Comparison of ENCODE assay signal across 8 mouse cellular contexts in the genomic region with DNA sequence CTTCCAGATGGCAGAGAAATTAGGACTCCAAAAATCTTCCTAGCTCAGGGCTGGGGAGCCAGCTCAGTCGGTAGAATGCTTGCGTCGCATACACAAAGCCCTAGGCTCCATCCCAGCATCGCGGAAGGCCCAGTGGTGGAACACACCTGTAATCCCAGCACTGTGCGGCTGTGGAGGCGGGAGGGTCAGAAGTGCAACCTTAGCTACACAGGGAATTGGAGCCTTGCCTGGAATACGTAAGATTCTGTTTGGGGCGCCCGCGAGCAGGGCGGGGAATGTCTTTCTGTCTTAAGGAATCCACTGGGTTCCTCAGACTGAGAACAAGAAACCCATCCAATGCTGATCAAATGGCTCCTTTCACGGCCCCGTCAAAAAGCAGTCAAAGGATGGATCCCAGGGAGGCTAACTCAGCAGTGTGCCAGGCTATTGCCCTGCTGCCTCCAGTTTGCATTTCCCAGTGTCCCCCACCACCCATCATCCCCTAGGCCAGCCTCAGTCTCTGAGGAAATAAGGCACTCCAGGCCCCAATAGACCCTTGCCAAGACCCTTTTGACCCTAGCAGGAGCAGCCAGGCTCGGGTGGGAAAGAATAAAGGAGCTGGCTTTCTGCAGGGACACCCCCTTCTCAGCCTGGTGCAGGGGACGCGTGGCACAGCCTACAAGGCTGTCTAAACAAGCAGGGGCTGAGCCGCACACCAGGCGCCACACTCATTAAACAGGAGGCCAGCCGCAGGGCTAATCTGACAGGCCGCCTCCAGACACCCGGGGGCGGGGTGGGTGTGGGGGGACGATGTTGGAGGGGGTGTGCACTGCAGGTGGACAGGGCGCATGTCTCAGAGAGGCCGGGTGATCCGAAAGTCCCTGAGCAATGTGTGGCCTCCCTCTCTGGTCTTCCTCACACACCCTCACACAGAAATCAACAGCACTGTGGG.
DNase-seq lines count a peak whose midpoint lies in the region; ATAC-seq lines count a peak whose summit lies in the region.

No protein-coding gene starts in this region.

- no peaks in the 10 kb centered on the region for H3K36me3 ChIP-seq in liver, embryonic 11.5 days (ENCODE audit: control insufficient read depth, insufficient read depth, low read length)
- H3K36me3 ChIP-seq in embryonic facial prominence, embryonic 12.5 days = no peaks in the 10 kb centered on the region
- H3K36me3 ChIP-seq in kidney, embryonic 15.5 days = no peaks in the 10 kb centered on the region

- no peak overlapping the region for H3K27ac ChIP-seq in liver, embryonic 11.5 days (ENCODE audit: low read depth, low read length)
- H3K27ac ChIP-seq in embryonic facial prominence, embryonic 12.5 days = 0 out of 2 replicates have a peak overlapping the region, but pooled peaks have one; percentile 23
- peak overlapping the region; percentile 51; the same call in 1 of the 2 replicates for H3K27ac ChIP-seq in kidney, embryonic 15.5 days

- H3K4me1 ChIP-seq in liver, embryonic 11.5 days (replicated peaks; ENCODE audit: control insufficient read depth, insufficient read depth, low read length) = no peaks in the 10 kb centered on the region
- H3K4me1 ChIP-seq in embryonic facial prominence, embryonic 12.5 days = peaks cover 6% of the 10 kb centered on the region
- peaks cover 20% of the 10 kb centered on the region for H3K4me1 ChIP-seq in kidney, embryonic 15.5 days

- ATAC-seq in liver, embryonic 11.5 days (replicated peaks; ENCODE audit: low FRiP score) = no peak
- ATAC-seq in embryonic facial prominence, embryonic 12.5 days (ENCODE audit: insufficient number of reproducible peaks, insufficient read depth, low FRiP score, low TSS enrichment) = peak; percentile 42; the same call in 1 of the 2 replicates
- ATAC-seq in kidney, embryonic 15.5 days (replicated peaks; ENCODE audit: low FRiP score) = peak; percentile 70

- 42% methylated on average over 27 of the region's 27 CpGs for WGBS in liver, embryonic 11.5 days
- 27% methylated on average over 27 of the region's 27 CpGs for WGBS in embryonic facial prominence, embryonic 12.5 days
- 33% methylated on average over 27 of the region's 27 CpGs for WGBS in kidney, embryonic 15.5 days

- peaks cover 24% of the 10 kb centered on the region for H3K27me3 ChIP-seq in liver, embryonic 11.5 days (replicated peaks; ENCODE audit: control insufficient read depth, insufficient read depth, low read length)
- peaks cover 38% of the 10 kb centered on the region; the same call in 1 of the 2 replicates for H3K27me3 ChIP-seq in embryonic facial prominence, embryonic 12.5 days
- peaks cover 51% of the 10 kb centered on the region for H3K27me3 ChIP-seq in kidney, embryonic 15.5 days

- H3K4me2 ChIP-seq in liver, embryonic 11.5 days = no peak overlapping the region
- no peak overlapping the region for H3K4me2 ChIP-seq in embryonic facial prominence, embryonic 12.5 days (replicated peaks)
- 0 out of 2 replicates have a peak overlapping the region, but pooled peaks have one; percentile 1 for H3K4me2 ChIP-seq in kidney, embryonic 15.5 days

- H3K4me3 ChIP-seq in liver, embryonic 11.5 days (ENCODE audit: low read depth, low read length) = no peak overlapping the region
- no peak overlapping the region for H3K4me3 ChIP-seq in embryonic facial prominence, embryonic 12.5 days
- H3K4me3 ChIP-seq in kidney, embryonic 15.5 days (replicated peaks) = no peak overlapping the region

- no peak overlapping the region for H3K9ac ChIP-seq in liver, embryonic 11.5 days (ENCODE audit: low read depth, low read length)
- H3K9ac ChIP-seq in embryonic facial prominence, embryonic 12.5 days = no peak overlapping the region
- no peak overlapping the region for H3K9ac ChIP-seq in kidney, embryonic 15.5 days

- DNase-seq in liver = peak; percentile 11
- no peak for DNase-seq in liver, embryonic 11.5 days (ENCODE audit: low spot score)
- DNase-seq in retina, postnatal 1 day = peak; percentile 76
- DNase-seq in frontal cortex, postnatal 25 days (ENCODE audit: low spot score in 2 of 2) = no peak
- no peak for DNase-seq in cerebellum, postnatal 36 days
- DNase-seq in adrenal gland, adult 2 months = no peak

- H3K9me3 ChIP-seq in liver, embryonic 11.5 days (ENCODE audit: control insufficient read depth, low read length) = no peaks in the 10 kb centered on the region
- H3K9me3 ChIP-seq in embryonic facial prominence, embryonic 12.5 days = no peaks in the 10 kb centered on the region
- no peaks in the 10 kb centered on the region for H3K9me3 ChIP-seq in kidney, embryonic 15.5 days (replicated peaks)

Comparison
In these comparisons a context has a peak if more than half of its experiments do, and no peak if none do; other contexts are left out.
1. DNase-seq: peak in liver (single experiment) and retina, postnatal 1 day (single experiment); none in liver, embryonic 11.5 days (single experiment), frontal cortex, postnatal 25 days (0 of 2), cerebellum, postnatal 36 days (0 of 2) and adrenal gland, adult 2 months (single experiment).